Mouse (Mus musculus): Measurements from ENCODE around the gene Gm49388. TPM values are rescaled to one million over a fixed set of nuclear protein-coding genes. Genes with fewer than 3 reads are reported as not detected.
"Not testable (repeated sequence)": the region's sequence is repeated elsewhere in the genome, so short reads cannot be mapped to it uniquely, and the experiment has no call there.

Gene Gm49388
- polyA plus RNA-seq, 1 experiment from 2014 or later, result 0.26 TPM

DNA sequence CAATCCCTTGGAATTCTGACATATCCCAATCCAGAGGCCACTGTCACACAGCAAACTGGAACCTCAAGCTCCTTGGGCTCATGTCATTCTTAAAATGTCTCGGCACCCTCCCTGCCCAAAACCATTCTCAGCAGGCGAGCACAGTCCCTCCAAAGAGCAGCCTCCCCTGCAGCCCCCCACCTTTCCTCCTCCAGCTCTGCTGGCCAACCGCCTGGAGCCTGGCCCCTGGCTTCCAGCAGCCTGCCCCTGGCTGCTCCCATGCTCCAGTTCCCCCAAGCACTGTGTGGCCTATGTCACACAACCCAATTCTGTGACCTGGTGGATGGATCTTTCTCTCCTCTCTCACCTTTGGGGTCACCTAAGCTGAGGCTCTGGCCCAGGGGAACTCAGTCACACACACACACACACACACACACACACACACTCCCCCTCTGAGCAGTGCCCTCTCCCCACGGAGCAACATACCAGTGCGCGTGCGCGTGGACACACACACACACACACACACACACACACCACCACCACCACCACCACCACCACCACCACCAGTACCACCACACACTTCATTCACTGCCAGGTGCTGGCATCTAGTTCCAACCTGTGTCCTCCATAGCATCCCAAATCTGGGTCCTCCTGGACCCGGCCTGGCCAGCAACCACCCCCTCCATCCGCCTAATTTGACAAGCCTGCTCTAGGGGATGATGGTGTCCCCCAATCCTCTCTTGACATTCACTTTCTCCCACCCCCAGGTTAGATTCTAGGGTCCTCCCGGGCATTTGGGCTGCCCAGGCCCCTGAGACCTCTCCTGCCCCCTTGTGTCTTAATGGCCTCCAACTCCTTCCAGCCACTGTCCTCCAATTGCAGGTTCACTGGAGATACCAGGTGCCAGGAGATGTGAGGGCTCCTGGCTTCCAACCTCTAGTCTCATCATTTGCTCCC is 38.1 kb downstream of the Gm49388 start:
- Histone ChIP-seq H3K4me3 (ENCODE audit: low read depth, low read length) (no peak overlapping the region), H3K4me2 (ENCODE audit: low read depth, low read length) (peak overlapping the region; percentile 48), H3K27ac (ENCODE audit: low read depth) (no peak overlapping the region), H3K27me3 (ENCODE audit: insufficient read depth, low read length) (peaks cover 5% of the 10 kb centered on the region; the same call in 1 of the 2 replicates), H3K4me1 (ENCODE audit: insufficient read depth) (no peaks in the 10 kb centered on the region), H3K36me3 (replicated peaks; ENCODE audit: insufficient read depth, low read length) (no peaks in the 10 kb centered on the region), H3K9ac (replicated peaks) (no peak overlapping the region), H3K9me3 (ENCODE audit: low read length) (no peaks in the 10 kb centered on the region)
- TF ChIP-seq EP300 (IDR thresholded peaks at IDR 0.05; ENCODE audit: low read depth), result no peak
- TF ChIP-seq CTCF (IDR thresholded peaks at IDR 0.05; ENCODE audit: low read depth), result peak; percentile 12; the same call in 1 of the 2 replicates
- WGBS (ENCODE audit: insufficient replicate concordance), result 71% methylated on average over 11 of the region's 11 CpGs
- no peak for DNase-seq
- no peak for ATAC-seq

DNA sequence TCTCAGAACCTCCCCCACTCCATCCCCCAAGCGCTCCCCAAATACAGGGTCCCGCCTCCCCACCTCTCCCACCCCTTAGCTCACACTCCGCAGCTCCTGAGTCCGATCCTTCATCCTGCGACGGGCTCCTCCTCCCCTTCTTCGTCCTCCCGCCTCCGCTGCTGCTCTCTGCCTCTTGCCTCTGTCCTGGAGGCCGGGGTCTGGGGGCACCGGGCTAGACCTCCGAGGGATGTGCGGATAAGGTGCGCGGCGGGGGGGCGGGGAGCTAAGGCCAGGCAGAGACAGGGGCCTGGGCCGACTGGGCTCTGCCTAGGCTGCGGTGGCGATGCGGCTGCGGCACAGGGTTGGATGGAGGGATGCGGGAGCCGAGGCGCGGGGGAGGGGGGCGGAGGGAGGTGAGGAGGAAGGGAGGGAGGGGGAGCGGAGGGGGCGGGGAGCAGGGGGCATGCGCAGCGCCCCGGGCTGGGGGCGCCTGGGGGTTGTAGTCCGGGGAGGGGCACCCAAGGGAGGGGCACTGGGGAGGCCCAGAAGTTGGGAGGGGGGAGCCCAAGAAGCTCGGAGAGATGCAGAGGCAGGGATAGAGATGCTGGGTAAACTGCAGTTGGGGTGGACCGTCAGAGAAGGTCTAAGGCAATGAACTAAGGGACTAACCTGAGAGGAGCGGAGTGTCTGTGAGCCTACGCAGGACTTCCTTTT is 38.9 kb downstream of the Gm49388 start, which contains the start of the genes Stx4a and Stx1b:
Stx4a (plus strand) TSS at position 119 of the 696 bp plus-strand sequence.
Stx1b (minus strand) TSS at position 374 of the 696 bp plus-strand sequence.
- H3K9me3 ChIP-seq (ENCODE audit: low read length), result no peaks in the 10 kb centered on the region
- H3K4me3 ChIP-seq (ENCODE audit: low read depth, low read length), result peak within 1 kb of the TSS; percentile 20; the same call in 1 of the 2 replicates
- H3K4me1 ChIP-seq (ENCODE audit: insufficient read depth), result no peaks in the 10 kb centered on the region
- peak within 1 kb of the TSS; percentile 48 for H3K4me2 ChIP-seq (ENCODE audit: low read depth, low read length)
- no peak for TF ChIP-seq EP300 (IDR thresholded peaks at IDR 0.05; ENCODE audit: low read depth)
- no peak for TF ChIP-seq CTCF (IDR thresholded peaks at IDR 0.05; ENCODE audit: low read depth)
- H3K27me3 ChIP-seq (ENCODE audit: insufficient read depth, low read length), result peaks cover 5% of the 10 kb centered on the region; the same call in 1 of the 2 replicates
- no peak within 1 kb of the TSS for H3K27ac ChIP-seq (ENCODE audit: low read depth)
- WGBS (ENCODE audit: insufficient replicate concordance), result 17% methylated on average over 32 of the region's 38 CpGs
- no peaks in the 10 kb centered on the region for H3K36me3 ChIP-seq (replicated peaks; ENCODE audit: insufficient read depth, low read length)
- DNase-seq (no peak), ATAC-seq (no peak)
- H3K9ac ChIP-seq (replicated peaks), result no peak within 1 kb of the TSS

DNA sequence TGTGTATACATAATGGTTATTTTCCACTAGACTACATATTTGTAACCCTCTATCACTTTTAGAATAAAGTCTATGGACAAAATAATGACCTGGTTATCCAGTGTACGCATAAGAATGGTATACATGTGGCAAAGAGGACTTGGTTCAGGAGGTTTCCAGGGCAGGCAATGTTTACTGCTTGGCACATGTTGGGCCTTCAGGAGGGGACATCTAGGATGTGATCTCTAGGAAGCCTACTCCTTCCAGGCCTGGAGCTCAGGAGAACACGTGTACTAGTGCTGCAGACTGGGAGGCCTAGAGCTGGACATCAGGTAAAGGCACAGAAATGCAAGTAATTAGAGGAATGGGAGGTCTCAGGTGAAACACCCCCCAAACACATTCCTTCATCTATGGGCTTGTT is 50.1 kb downstream of the Gm49388 start:
- no peak overlapping the region for H3K27ac ChIP-seq (ENCODE audit: low read depth)
- no peak for TF ChIP-seq CTCF (IDR thresholded peaks at IDR 0.05; ENCODE audit: low read depth)
- TF ChIP-seq EP300 (IDR thresholded peaks at IDR 0.05; ENCODE audit: low read depth), result no peak
- no peaks in the 10 kb centered on the region for H3K36me3 ChIP-seq (replicated peaks; ENCODE audit: insufficient read depth, low read length)
- WGBS (ENCODE audit: insufficient replicate concordance), result 78% methylated on average over 2 of the region's 2 CpGs
- no peaks in the 10 kb centered on the region for H3K27me3 ChIP-seq (ENCODE audit: insufficient read depth, low read length)
- ATAC-seq (no peak), DNase-seq (no peak)
- H3K4me3 ChIP-seq (ENCODE audit: low read depth, low read length), result no peak overlapping the region
- H3K9ac ChIP-seq (replicated peaks), result no peak overlapping the region
- 0 out of 2 replicates have a peak, but pooled peaks cover 2% of the 10 kb centered on the region for H3K4me1 ChIP-seq (ENCODE audit: insufficient read depth)
- no peak overlapping the region for H3K4me2 ChIP-seq (ENCODE audit: low read depth, low read length)
- no peaks in the 10 kb centered on the region for H3K9me3 ChIP-seq (ENCODE audit: low read length)

DNA sequence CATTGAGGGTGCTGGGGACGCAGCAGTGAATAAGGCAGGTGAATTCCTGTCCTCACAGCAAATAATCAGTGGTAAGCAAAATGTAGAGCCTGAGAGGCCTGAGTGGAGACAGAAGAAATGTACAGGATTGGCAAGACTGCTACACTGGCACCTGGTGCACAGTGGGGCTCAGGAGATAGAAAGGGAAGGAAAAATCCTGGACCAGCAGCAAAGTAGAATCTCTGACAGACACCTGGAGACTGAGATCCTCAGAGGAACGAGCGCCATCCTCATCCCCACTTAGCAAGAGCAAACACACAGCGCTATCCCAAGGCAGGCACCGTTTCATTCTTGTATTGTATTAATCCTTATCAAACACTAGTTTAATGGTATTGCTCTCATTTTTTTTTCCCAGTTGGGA is 52.1 kb downstream of the Gm49388 start:
- Histone ChIP-seq H3K9me3 (ENCODE audit: low read length) (no peaks in the 10 kb centered on the region), H3K36me3 (replicated peaks; ENCODE audit: insufficient read depth, low read length) (no peaks in the 10 kb centered on the region), H3K27me3 (ENCODE audit: insufficient read depth, low read length) (no peaks in the 10 kb centered on the region), H3K4me3 (ENCODE audit: low read depth, low read length) (no peak overlapping the region), H3K4me2 (ENCODE audit: low read depth, low read length) (no peak overlapping the region), H3K9ac (replicated peaks) (no peak overlapping the region), H3K4me1 (ENCODE audit: insufficient read depth) (peaks cover 10% of the 10 kb centered on the region), H3K27ac (ENCODE audit: low read depth) (no peak overlapping the region)
- no peak for DNase-seq
- TF ChIP-seq EP300 (IDR thresholded peaks at IDR 0.05; ENCODE audit: low read depth) (no peak), CTCF (IDR thresholded peaks at IDR 0.05; ENCODE audit: low read depth) (no peak)
- WGBS (ENCODE audit: insufficient replicate concordance), result 84% methylated on average over 5 of the region's 5 CpGs
- ATAC-seq, result no peak

DNA sequence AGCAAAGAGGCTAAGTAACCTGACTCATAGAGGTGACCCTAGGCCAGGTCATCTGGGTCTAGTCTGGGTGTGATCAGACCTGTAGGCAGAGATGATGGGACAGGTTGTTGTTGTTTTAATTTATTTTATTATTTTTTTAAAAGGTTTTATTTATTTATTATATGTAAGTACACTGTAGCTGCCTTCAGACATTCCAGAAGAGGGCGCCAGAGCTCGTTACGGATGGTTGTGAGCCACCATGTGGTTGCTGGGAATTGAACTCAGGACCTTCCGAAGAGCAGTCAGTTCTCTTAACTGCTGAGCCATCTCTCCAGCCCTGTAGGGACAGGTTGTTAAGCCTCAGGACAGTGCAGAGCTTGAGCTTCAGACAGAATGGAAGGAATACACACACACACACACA is 52.5 kb downstream of the Gm49388 start:
- H3K27ac ChIP-seq (ENCODE audit: low read depth); DNase-seq; H3K9me3 ChIP-seq (ENCODE audit: low read length); H3K4me3 ChIP-seq (ENCODE audit: low read depth, low read length); ATAC-seq; H3K9ac ChIP-seq (replicated peaks); H3K4me2 ChIP-seq (ENCODE audit: low read depth, low read length); H3K36me3 ChIP-seq (replicated peaks; ENCODE audit: insufficient read depth, low read length); H3K27me3 ChIP-seq (ENCODE audit: insufficient read depth, low read length): not testable (repeated sequence)
- 79% methylated on average over 4 of the region's 4 CpGs for WGBS (ENCODE audit: insufficient replicate concordance)
- H3K4me1 ChIP-seq (ENCODE audit: insufficient read depth), result peaks cover 14% of the 10 kb centered on the region

DNA sequence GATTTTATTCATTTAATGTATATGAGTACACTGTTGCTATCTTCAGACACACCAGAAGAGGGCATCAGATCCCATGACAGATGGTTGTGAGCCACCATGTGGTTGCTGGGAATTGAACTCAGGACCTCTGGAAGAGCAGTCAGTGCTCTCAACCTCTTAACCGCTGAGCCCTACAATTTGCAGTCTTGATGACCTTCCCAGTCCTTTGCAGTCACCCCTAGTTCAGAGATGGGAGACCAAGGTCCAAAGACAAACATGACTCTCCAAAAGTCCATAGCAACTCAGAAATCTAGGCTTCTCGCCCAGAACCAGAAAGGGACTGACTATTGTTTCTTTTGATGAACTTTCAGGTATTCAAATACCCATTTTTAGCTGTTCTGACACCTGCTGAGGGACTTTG is 54.6 kb downstream of the Gm49388 start:
- not testable (repeated sequence) for DNase-seq; H3K9me3 ChIP-seq (ENCODE audit: low read length); H3K4me3 ChIP-seq (ENCODE audit: low read depth, low read length); H3K9ac ChIP-seq (replicated peaks); ATAC-seq; H3K27me3 ChIP-seq (ENCODE audit: insufficient read depth, low read length)
- Histone ChIP-seq H3K36me3 (replicated peaks; ENCODE audit: insufficient read depth, low read length) (peaks cover 20% of the 10 kb centered on the region), H3K4me2 (ENCODE audit: low read depth, low read length) (0 out of 2 replicates have a peak overlapping the region, but pooled peaks have one; percentile 97), H3K4me1 (ENCODE audit: insufficient read depth) (peaks cover 14% of the 10 kb centered on the region), H3K27ac (ENCODE audit: low read depth) (0 out of 2 replicates have a peak overlapping the region, but pooled peaks have one; percentile 90)
- TF ChIP-seq CTCF (IDR thresholded peaks at IDR 0.05; ENCODE audit: low read depth), result 0 out of 2 replicates have a peak, but pooled peaks have one; percentile 13
- 77% methylated on average over 2 of the region's 2 CpGs for WGBS (ENCODE audit: insufficient replicate concordance)

Data from liver, postnatal 0 days (tissue).